Mouse (Mus musculus) thymus, adult 2 months (tissue): ENCODE measurements around the gene a.

Source experiments
- CTCF ChIP-seq: fragments of 200-500 bp; IDR thresholded peaks from 2 replicates; pipeline ENCODE4 v1.5.1; 2012; ENCODE audit warnings: mild to moderate bottlenecking, control low read depth, low read length, moderate library complexity, borderline replicate concordance; ENCODE audit not compliant: control insufficient read depth, poor library complexity, insufficient read depth; ENCODE audit errors: extremely low read depth
- POLR2A ChIP-seq: fragments of 200-500 bp; IDR thresholded peaks from 2 replicates; pipeline ENCODE4 v1.6.1; 2012; ENCODE audit warnings: mild to moderate bottlenecking, low read length, control low read depth, moderate library complexity; ENCODE audit not compliant: control insufficient read depth, poor library complexity, insufficient read depth; ENCODE audit errors: extremely low read depth

- TF ChIP-seq CTCF (no peak), POLR2A (no peak)
Measured at GRCm38 (mm10) chr2:154936536-154937155, 145.4 kb downstream of the a start.
